Mouse (Mus musculus) hindbrain, embryonic 14.5 days (tissue): ENCODE measurements at regions not wholly inside any gene's neighbourhood (a gene's known extent, or its start where the extent isn't known, plus 50 kb on each side); places are given as distances from the start of the nearest gene placed in this dataset.

ENCODE experiments used
- ATAC-seq: fragments of 200-750 bp; cut with Nextera tagmentation; 2 replicates; pipeline ENCODE4 v1.8.0; 2017; ENCODE audit warnings: moderate number of reproducible peaks, mild to moderate bottlenecking, moderate TSS enrichment, moderate library complexity; ENCODE audit not compliant: low FRiP score
- DNase-seq: peaks from one replicate; pipeline ENCODE4 v3.0.0-alpha.2; 2015; ENCODE audit warnings: low spot score
- H3K27ac ChIP-seq: fragments of 300-500 bp; sonication (generic); 2 replicates; pipeline ENCODE4 v1.5.1; 2014; ENCODE audit warnings: mild to moderate bottlenecking, moderate library complexity
- H3K27me3 ChIP-seq: fragments of 300-500 bp; sonication (generic); 2 replicates; pipeline ENCODE4 v1.6.1; 2014; ENCODE audit warnings: mild to moderate bottlenecking, low read length, mixed read lengths; ENCODE audit not compliant: control insufficient read depth, insufficient read depth
- H3K36me3 ChIP-seq: fragments of 300-500 bp; sonication (generic); replicated peaks from 2 replicates; pipeline ENCODE4 v1.6.1; 2014; ENCODE audit not compliant: control insufficient read depth, insufficient read depth
- H3K4me1 ChIP-seq: fragments of 300-500 bp; sonication (generic); replicated peaks from 2 replicates; pipeline ENCODE4 v1.6.1; 2014; ENCODE audit warnings: antibody characterized with exemption, low read length, mixed read lengths; ENCODE audit not compliant: control insufficient read depth, insufficient read depth
- H3K4me2 ChIP-seq: fragments of 300-500 bp; sonication (generic); replicated peaks from 2 replicates; pipeline ENCODE4 v1.6.1; 2014; ENCODE audit warnings: mild to moderate bottlenecking, moderate library complexity
- H3K4me3 ChIP-seq: fragments of 300-500 bp; sonication (generic); replicated peaks from 2 replicates; pipeline ENCODE4 v1.5.1; 2014; ENCODE audit warnings: mild to moderate bottlenecking, low read length
- H3K9ac ChIP-seq: fragments of 300-500 bp; sonication (generic); 2 replicates; pipeline ENCODE4 v1.6.1; 2014
- H3K9me3 ChIP-seq: fragments of 300-500 bp; sonication (generic); 2 replicates; pipeline ENCODE4 v1.6.1; 2016; ENCODE audit warnings: low read length; ENCODE audit not compliant: control insufficient read depth
- WGBS: fragments of 180-500 bp; shearing (Covaris S2); extraction: QIAGEN DNeasy Blood & Tissue Kit; methylation state at CpG from one replicate; pipeline ENCODE4 v1.1.7; 2014; 5-methylcytosine and 5-hydroxymethylcytosine counted together

- no peak for DNase-seq
- H3K9me3 ChIP-seq, result no peaks in the 10 kb centered on the region
- H3K36me3 ChIP-seq, result no peaks in the 10 kb centered on the region
- no peak for ATAC-seq
- H3K4me3 ChIP-seq, result no peak overlapping the region
- peaks cover 50% of the 10 kb centered on the region for H3K4me1 ChIP-seq
- H3K27ac ChIP-seq, result no peak overlapping the region
- H3K9ac ChIP-seq, result no peak overlapping the region
- peaks cover 41% of the 10 kb centered on the region for H3K27me3 ChIP-seq
- 58% methylated on average over 16 of the region's 16 CpGs for WGBS
- H3K4me2 ChIP-seq, result no peak overlapping the region
Observed at GRCm38 (mm10) chr19:45307299-45308275, 55.9 kb upstream of the Btrc start.

GRCm38 (mm10) chr19:45308676-45309275, 54.8 kb upstream of the Btrc start:
- Histone ChIP-seq H3K4me1 (peaks cover 47% of the 10 kb centered on the region), H3K9ac (no peak overlapping the region), H3K27me3 (peaks cover 37% of the 10 kb centered on the region), H3K4me2 (no peak overlapping the region), H3K4me3 (no peak overlapping the region), H3K9me3 (no peaks in the 10 kb centered on the region), H3K27ac (no peak overlapping the region), H3K36me3 (no peaks in the 10 kb centered on the region)
- WGBS, result 63% methylated on average over 8 of the region's 8 CpGs
- ATAC-seq (no peak), DNase-seq (no peak)

GRCm38 (mm10) chr19:45310291-45310881, 53.1 kb upstream of the Btrc start:
- peaks cover 41% of the 10 kb centered on the region for H3K4me1 ChIP-seq
- 31% methylated on average over 5 of the region's 5 CpGs for WGBS
- DNase-seq, result no peak
- H3K27ac ChIP-seq, result peak overlapping the region; percentile 86
- peak overlapping the region; percentile 46 for H3K4me2 ChIP-seq
- H3K9ac ChIP-seq, result peak overlapping the region; percentile 16; the same call in 1 of the 2 replicates
- no peak for ATAC-seq
- H3K4me3 ChIP-seq, result no peak overlapping the region
- peaks cover 27% of the 10 kb centered on the region for H3K27me3 ChIP-seq
- no peaks in the 10 kb centered on the region for H3K36me3 ChIP-seq
- H3K9me3 ChIP-seq, result no peaks in the 10 kb centered on the region

- ATAC-seq, result peak; percentile 74
- peak; percentile 53 for DNase-seq
- Histone ChIP-seq H3K9ac (peak overlapping the region; percentile 16; the same call in 1 of the 2 replicates), H3K4me1 (peaks cover 41% of the 10 kb centered on the region), H3K36me3 (no peaks in the 10 kb centered on the region), H3K27ac (peak overlapping the region; percentile 86), H3K4me3 (no peak overlapping the region), H3K27me3 (peaks cover 20% of the 10 kb centered on the region), H3K9me3 (no peaks in the 10 kb centered on the region), H3K4me2 (peak overlapping the region; percentile 46)
- 14% methylated on average over 15 of the region's 15 CpGs for WGBS
Observed at GRCm38 (mm10) chr19:45310944-45311603, 52.5 kb upstream of the Btrc start.

- 23% methylated on average over 19 of the region's 19 CpGs for WGBS
- peak overlapping the region; percentile 46 for H3K4me2 ChIP-seq
- ATAC-seq (peak; percentile 55), DNase-seq (peak; percentile 59)
- H3K27ac ChIP-seq, result peak overlapping the region; percentile 86
- H3K9ac ChIP-seq, result peak overlapping the region; percentile 34; the same call in 1 of the 2 replicates
- H3K9me3 ChIP-seq, result no peaks in the 10 kb centered on the region
- no peak overlapping the region for H3K4me3 ChIP-seq
- peaks cover 41% of the 10 kb centered on the region for H3K4me1 ChIP-seq
- peaks cover 17% of the 10 kb centered on the region for H3K27me3 ChIP-seq
- no peaks in the 10 kb centered on the region for H3K36me3 ChIP-seq
Observed at GRCm38 (mm10) chr19:45311831-45312537, 51.5 kb upstream of the Btrc start.

GRCm38 (mm10) chr19:45312713-45313365, 50.7 kb upstream of the Btrc start:
- H3K4me2 ChIP-seq, result no peak overlapping the region
- H3K4me3 ChIP-seq, result no peak overlapping the region
- H3K36me3 ChIP-seq, result no peaks in the 10 kb centered on the region
- H3K4me1 ChIP-seq, result peaks cover 40% of the 10 kb centered on the region
- peaks cover 11% of the 10 kb centered on the region for H3K27me3 ChIP-seq
- H3K27ac ChIP-seq, result peak overlapping the region; percentile 86
- 21% methylated on average over 6 of the region's 6 CpGs for WGBS
- peak overlapping the region; percentile 6; the same call in 1 of the 2 replicates for H3K9ac ChIP-seq
- no peaks in the 10 kb centered on the region for H3K9me3 ChIP-seq
- ATAC-seq, result 0 out of 2 replicates have a peak, but pooled peaks have one; percentile 16
- no peak for DNase-seq
